Mouse (Mus musculus) embryo, embryonic 10.5 days (tissue): ENCODE data around the gene Man1b1.

Experiments used
- DNase-seq: peaks from one replicate; pipeline ENCODE4 v3.0.0-alpha.2; 2015; ENCODE audit warnings: low spot score

Gene Man1b1

GRCm38 (mm10) chr2:25364313-25364712, 32.2 kb downstream of the Man1b1 start:
- DNase-seq = no peak

DNA sequence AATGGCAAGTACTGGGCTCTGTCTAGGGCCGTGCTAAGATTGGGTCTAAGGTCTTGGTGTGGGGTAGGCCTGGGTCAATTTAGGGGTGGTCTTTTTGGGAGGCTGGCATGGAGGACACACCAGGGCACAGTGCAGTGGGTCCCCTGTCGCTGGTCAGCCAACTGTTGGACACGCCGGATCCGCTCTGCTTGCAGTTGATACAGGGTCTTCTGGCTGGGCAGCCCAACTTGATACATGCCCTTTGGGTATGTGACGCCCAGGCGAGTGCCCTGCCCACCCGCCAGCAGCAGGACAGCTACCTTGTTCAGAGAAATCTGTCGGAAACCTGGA, 32.6 kb downstream of the Man1b1 start:
- DNase-seq = no peak

DNA sequence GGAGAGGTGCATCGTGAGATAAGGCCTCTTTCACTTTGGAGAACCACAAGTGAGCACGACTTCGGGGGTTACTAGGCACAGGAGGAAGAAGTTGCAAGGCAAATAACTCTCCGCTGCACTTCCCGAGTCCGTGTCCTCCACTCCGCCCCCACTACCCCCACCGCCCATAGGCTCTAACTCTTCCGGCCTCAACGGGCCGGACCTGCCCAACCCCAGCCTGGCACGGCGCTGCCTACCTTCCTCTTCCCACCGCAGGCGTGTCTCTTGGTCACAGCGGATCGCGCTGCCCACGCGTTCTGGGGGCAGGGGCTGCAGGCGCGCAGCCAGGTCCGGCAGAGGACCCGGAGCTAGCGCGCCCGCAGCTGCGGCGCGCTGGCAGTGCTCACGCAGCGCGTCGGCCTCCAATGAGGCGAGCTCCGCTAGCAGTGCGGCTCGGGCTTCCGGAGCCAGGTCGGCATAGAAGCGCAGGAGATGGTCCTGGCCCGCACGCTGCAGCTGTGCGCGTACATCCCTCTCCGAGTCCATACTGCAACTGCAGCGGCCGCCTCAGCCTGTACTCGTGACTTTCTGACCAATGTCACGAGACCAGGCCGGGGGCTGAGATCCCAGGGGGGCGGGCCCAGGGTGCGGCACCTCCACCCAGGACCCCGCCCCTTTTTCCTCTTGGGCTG, 33.1 kb downstream of the Man1b1 start, which contains the start of gene Uap1l1:
Gene Uap1l1, minus strand, starts transcription at position 592 of the 671 bp plus-strand sequence.
- peak; percentile 82 for DNase-seq

DNA sequence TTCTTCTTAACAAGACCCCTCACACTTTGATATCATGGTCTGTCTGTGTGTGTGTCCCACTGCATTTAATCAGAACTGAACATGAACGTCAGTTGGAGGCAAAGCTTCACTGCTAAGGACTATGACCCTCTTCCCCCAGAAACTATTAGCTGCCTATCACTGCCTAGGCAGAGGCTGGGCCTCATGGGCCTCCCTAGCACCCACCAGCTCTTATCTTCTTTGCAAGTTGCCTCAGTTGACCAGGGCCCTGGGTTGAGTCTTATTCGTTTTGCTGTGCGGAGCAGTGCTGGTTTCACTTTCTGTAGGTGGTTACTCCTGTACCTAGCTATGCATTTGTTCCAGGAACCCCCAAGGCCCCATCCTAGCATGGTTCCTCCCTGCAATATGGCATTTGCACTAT, 37.9 kb downstream of the Man1b1 start:
- no peak for DNase-seq

- DNase-seq = peak; percentile 96
Observed at GRCm38 (mm10) chr2:25371764-25372643, 39.9 kb downstream of the Man1b1 start, which contains the start of gene Sapcd2. Gene Sapcd2 (plus strand): TSS chr2:25372321.

DNA sequence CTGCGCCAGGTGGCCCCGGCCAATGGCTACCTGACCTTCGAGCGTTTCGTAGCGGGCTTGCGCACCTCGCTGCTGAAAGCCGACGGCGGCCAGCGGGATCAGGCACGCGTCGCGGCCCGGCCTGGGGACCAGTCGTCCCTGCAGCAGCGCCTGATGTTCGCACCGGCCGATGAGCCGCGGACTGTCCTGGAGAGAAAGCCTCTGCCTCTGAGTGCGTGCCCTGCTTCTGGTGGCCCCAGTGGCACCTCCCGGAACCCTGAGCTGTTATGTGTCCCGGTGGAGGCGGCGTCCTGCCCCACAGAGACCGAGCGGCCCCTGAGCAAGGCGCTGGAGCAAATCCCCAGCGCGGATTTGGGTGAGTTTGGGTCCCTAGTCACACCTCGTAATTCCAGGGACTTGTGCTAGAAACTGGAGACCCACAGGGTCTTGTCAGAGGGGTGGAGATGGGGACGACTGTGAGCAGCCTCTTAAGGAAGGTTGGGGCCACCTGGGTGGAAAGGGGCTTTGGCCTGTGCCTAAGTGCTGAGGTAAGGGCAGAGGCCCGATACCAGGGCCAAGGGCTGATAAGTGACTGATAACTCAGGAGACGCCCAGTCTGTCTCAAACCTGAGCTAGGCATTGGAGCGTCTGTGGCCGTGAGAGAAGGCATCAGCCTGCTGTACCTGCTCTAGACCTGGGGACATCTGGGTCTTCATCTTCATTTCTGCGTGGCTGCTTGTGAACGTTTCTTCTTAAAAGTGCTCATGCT, 40.7 kb downstream of the Man1b1 start:
- no peak for DNase-seq

- DNase-seq = no peak
Observed at GRCm38 (mm10) chr2:25373431-25373830, 41.3 kb downstream of the Man1b1 start.

- DNase-seq = peak; percentile 74
Observed at GRCm38 (mm10) chr2:25376589-25376988, 44.5 kb downstream of the Man1b1 start.

GRCm38 (mm10) chr2:25384492-25384891, 52.4 kb downstream of the Man1b1 start:
- no peak for DNase-seq

GRCm38 (mm10) chr2:25391266-25391665, 59.1 kb downstream of the Man1b1 start:
- DNase-seq = no peak

- DNase-seq = no peak
Observed at GRCm38 (mm10) chr2:25394281-25395221, 62.4 kb downstream of the Man1b1 start.

DNA sequence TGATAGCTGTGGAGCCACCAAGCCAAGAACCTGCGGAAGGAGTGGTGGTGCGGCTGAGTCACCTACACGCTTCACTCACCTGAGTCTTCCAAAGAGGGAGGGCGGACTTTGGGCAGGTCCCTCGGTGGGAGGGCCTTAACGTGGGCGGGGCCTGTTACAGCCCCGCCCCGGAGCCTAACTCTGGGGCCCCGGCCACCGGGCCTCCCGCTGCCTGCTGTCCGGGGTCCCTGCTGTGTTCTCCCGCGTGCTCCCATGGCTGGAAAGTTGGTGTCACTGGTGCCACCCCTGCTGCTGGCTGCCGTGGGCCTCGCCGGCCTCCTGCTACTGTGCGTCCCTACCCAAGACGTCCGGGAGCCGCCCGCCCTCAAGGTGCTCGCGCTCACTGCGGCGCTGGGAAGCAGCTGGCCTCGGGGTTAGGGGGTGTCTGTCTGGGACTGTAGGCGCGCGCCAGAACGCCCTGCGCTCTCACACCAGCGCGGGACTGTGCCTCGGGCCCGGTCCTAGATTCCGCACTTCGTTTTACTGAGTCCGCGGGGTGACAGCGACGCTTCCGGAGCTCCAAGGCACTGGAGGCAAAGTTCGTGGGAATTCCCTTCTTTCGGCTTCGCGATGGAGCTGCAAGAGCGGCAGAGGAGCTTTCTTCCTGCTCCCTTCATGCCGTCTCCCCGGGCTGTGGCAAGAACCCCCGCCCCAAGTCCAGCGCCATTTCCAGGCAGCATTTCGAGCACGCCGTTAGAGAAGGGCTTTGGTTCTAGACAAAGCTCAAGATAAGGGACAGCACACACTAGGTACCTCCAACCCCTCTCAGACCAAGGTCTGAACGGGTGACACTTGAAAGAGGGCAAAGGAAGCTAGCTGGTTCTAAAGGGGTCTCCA, 63.8 kb downstream of the Man1b1 start, which contains the start of gene Entpd2:
Gene Entpd2, plus strand, starts transcription at position 154 of the 876 bp plus-strand sequence.
- DNase-seq = peak; percentile 50

DNA sequence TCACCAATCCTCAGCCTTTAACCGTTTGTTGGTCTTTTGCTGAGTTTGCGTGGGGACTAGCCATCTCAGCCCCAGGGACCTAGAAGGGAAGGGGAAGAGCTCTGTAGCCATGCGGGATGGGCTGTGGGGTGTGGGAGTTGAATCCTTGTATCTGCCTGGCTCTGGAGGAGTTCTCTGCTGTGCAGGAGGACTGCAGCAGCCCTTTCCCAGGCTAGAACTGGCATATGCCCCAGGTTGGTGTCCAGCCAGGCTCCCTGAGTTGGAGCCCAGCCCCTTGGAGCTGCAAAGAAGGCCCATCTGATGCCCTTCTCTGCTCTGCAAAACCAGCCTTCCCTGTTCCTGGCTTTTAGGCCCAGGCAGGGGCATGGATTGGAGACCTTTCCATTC, 64.5 kb downstream of the Man1b1 start:
- DNase-seq = no peak

GRCm38 (mm10) chr2:25397010-25397409, 64.9 kb downstream of the Man1b1 start:
- no peak for DNase-seq

DNA sequence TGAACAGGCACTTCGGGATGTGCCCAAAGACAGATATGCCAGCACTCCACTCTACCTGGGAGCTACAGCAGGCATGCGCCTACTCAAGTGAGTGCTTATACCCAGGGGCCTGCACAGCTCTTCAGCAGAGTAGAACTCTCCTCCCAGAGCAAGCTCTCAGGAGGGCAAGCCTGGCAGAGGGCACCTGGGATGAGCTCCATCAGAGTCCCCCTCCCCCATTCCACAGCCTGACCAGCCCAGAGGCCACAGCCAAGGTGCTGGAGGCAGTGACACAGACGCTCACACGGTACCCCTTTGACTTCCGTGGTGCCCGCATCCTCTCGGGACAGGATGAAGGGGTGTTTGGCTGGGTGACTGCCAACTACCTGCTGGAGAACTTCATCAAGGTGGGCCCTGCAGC, 65.9 kb downstream of the Man1b1 start:
- DNase-seq = no peak

- no peak for DNase-seq
Observed at GRCm38 (mm10) chr2:25399051-25399450, 66.9 kb downstream of the Man1b1 start, which contains the start of gene Npdc1. Gene Npdc1 (plus strand): TSS chr2:25399351.

- DNase-seq = no peak
Observed at GRCm38 (mm10) chr2:25400291-25400690, 68.2 kb downstream of the Man1b1 start.

GRCm38 (mm10) chr2:25400764-25401163, 68.6 kb downstream of the Man1b1 start:
- peak; percentile 55 for DNase-seq
